Mouse (Mus musculus) c-Kit-positive CD71-positive TER-119-negative erythroid progenitor cells, embryonic 14.5 days (primary cell): ENCODE data around the gene Zfp956.
"Not testable (repeated sequence)": the region's sequence is repeated elsewhere in the genome, so short reads cannot be mapped to it uniquely, and the experiment has no call there.

ENCODE experiments used
- DNase-seq: peaks from one replicate; pipeline ENCODE4 v3.0.0-alpha.2; 2013; ENCODE audit warnings: low read depth

Gene Zfp956

DNA sequence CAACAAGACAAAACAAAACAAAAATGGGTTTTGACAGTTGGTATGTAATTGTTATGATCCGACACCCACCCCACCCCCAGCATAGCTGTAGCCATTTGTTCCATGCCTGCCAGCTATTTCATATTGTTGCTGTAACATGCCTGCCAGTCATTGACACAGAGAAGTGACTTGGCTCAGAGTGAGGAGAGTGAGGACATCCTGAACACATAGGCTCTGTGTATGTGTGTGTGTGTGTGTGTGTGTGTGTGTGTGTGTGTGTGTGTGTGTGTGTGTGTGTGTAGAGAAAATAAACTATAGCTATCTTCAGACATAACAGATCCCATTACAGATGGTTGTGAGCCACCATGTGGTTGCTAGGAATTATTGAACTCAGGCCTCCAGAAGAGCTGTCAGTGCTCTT, 15.0 kb downstream of the Zfp956 start:
- DNase-seq, result not testable (repeated sequence)

DNA sequence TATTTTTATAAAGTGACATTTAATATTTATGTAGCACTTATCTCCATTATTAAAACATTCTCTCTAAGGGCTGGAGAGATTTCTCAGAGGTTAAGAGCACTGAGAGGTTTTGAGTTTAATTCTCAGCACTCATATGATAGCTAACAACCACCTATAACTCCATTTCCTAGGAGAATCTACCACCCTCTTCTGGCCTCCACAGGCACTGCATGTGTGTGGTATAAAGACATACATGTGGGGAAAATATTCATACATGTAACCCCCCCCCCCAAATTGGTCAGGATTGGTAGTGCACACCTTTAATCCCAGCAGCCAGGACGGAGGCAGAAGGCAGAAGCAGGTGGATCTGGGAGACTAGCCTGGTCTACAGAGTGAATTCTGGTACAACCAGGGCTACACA, 21.4 kb downstream of the Zfp956 start:
- DNase-seq, result no peak

DNA sequence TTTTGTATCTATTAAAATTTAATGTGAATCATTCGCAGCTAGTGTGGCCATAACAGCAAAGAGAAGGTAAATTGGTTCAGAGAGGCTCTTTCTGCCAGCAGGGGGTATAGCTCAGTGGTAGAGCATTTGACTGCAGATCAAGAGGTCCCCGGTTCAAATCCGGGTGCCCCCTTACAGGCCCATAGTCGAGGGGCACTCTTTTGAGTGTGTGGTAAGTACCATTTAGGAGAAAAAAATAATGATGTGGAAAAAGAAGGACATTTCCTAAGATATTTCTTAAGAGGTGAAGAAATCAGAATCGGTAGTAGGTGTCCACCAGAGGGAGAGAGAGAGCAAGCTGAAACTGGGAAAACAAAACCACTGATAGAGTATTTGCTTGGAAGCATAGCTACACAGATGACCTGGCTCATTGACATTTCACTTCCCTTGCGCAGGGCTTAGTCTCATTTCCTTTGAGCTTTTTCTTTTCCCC, 25.7 kb downstream of the Zfp956 start:
- peak; percentile 74 for DNase-seq

DNA sequence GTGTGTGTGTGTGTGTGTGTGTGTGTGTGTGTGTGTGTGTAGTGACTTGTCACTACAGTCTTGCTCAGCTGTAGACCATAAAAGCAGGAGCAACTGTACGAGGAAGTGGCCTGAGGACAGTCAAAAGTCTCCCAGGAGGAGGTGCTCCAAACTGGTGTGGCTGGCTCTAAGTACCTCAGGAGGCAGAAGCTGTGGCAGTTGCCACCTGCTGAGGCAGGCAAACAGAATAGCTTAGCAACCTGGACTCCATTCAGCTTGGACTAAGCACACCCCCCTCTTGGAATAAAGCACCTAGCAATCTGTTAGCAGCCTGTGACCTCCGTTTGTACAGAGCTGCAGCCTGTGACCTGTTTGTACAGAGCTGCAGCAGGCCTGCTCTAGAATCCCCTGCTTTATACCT, 30.7 kb downstream of the Zfp956 start:
- DNase-seq, result no peak

DNA sequence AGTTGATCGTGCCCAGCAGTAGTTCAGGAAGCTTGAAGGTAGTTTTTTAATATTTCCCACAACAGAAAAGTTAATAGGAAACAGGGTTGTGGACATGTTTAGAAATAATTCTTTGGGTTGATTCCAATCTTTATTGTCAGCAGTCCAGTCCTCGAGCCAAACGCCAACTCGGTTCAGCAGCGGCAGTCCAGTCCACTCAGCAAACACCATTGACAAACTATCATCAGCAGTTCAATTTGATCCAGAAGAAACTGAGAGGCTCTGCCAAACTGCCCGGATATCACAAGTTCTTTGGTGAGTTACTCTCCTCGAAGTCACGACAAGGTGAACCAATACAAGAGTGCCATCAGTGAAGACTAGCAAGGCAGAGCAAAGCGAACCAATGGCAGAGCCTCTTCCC, 42.5 kb downstream of the Zfp956 start:
- DNase-seq, result no peak

DNA sequence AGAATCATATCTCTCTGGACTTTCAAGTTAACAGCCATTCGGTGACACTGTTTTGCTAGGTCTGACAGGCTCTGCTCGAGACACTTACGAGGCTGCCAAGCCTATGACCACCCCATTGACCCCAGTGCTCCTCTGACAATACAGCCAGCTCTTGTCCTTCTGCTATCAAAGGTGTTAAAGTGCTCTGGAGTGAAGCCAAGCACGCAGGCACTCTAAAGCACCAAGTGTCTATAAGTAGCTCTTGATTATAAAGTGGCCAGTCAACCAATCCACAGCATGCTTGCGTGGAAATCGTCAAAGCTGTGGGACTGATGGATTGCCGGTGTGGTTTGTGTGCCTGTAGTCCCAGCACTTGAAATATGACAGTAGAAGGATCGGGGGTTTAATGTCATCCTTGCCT, 57.5 kb downstream of the Zfp956 start:
- no peak for DNase-seq
